Comparison of ENCODE assay signal across 11 mouse cellular contexts in genomic region chr11:3575238-3575637, GRCm38 (mm10). TPM values are rescaled to one million over a fixed set of nuclear protein-coding genes. Genes with fewer than 3 reads are reported as not detected.
DNase-seq lines count a peak whose midpoint lies in the region; ATAC-seq lines count a peak whose summit lies in the region.
"Had no signal": no experiment of that assay in that cellular context is flagged by ENCODE, and none has a peak within 500 bp of the region (broad histone marks: within the 10 kb centered on the region; RNA-seq: fewer than 3 reads in every experiment).

No protein-coding gene starts in this region.

- peak overlapping the region; percentile 36 for H3K27ac ChIP-seq in intestine, embryonic 15.5 days
- H3K27ac ChIP-seq in lung, embryonic 15.5 days = peak overlapping the region; percentile 79
- no peak overlapping the region for H3K27ac ChIP-seq in hindbrain, embryonic 11.5 days (ENCODE audit: low read depth, low read length)

- H3K36me3 ChIP-seq in intestine, embryonic 15.5 days = no peaks in the 10 kb centered on the region
- H3K36me3 ChIP-seq in lung, embryonic 15.5 days = no peaks in the 10 kb centered on the region
- H3K36me3 ChIP-seq in hindbrain, embryonic 11.5 days (ENCODE audit: control insufficient read depth, insufficient read depth, low read length) = no peaks in the 10 kb centered on the region

- H3K4me1 ChIP-seq in intestine, embryonic 15.5 days (replicated peaks) = peaks cover 28% of the 10 kb centered on the region
- H3K4me1 ChIP-seq in lung, embryonic 15.5 days = peaks cover 31% of the 10 kb centered on the region
- no peaks in the 10 kb centered on the region for H3K4me1 ChIP-seq in hindbrain, embryonic 11.5 days (replicated peaks; ENCODE audit: control insufficient read depth, insufficient read depth, low read length)

- peak; percentile 70 for DNase-seq in adrenal gland, adult 8-10 months
- DNase-seq in adrenal gland, postnatal 36 days = peak; percentile 72 to 78
- no peak for DNase-seq in left cerebral cortex, adult 9 months (ENCODE audit: low spot score in 2 of 2)
- no peak for DNase-seq in layer of hippocampus, adult 18-20 months (ENCODE audit: low spot score in 2 of 2)
- DNase-seq in retina, embryonic 14.5 days (ENCODE audit: low spot score) = no peak
- DNase-seq in hindbrain, embryonic 11.5 days (ENCODE audit: low spot score) = no peak
- DNase-seq: cerebellum, postnatal 14 days; thymus, postnatal 25 days had no signal

- H3K27me3 ChIP-seq in intestine, embryonic 15.5 days (replicated peaks) = no peaks in the 10 kb centered on the region
- H3K27me3 ChIP-seq in lung, embryonic 15.5 days = no peaks in the 10 kb centered on the region
- H3K27me3 ChIP-seq in hindbrain, embryonic 11.5 days (ENCODE audit: control insufficient read depth, insufficient read depth, low read length) = no peaks in the 10 kb centered on the region
- H3K27me3 ChIP-seq: Patski had no signal

- no peak overlapping the region for H3K4me2 ChIP-seq in intestine, embryonic 15.5 days (replicated peaks)
- no peak overlapping the region for H3K4me2 ChIP-seq in lung, embryonic 15.5 days
- no peak overlapping the region for H3K4me2 ChIP-seq in hindbrain, embryonic 11.5 days (replicated peaks; ENCODE audit: low read depth, low read length)

- H3K9me3 ChIP-seq in intestine, embryonic 15.5 days = no peaks in the 10 kb centered on the region
- no peaks in the 10 kb centered on the region for H3K9me3 ChIP-seq in lung, embryonic 15.5 days
- no peaks in the 10 kb centered on the region for H3K9me3 ChIP-seq in hindbrain, embryonic 11.5 days (ENCODE audit: control insufficient read depth, low read length)

- WGBS in intestine, embryonic 15.5 days = 27% methylated on average over 3 of the region's 3 CpGs
- WGBS in lung, embryonic 15.5 days = 30% methylated on average over 3 of the region's 3 CpGs
- 55% methylated on average over 3 of the region's 3 CpGs for WGBS in hindbrain, embryonic 11.5 days

- no peak overlapping the region for H3K9ac ChIP-seq in intestine, embryonic 15.5 days
- no peak overlapping the region for H3K9ac ChIP-seq in lung, embryonic 15.5 days
- no peak overlapping the region for H3K9ac ChIP-seq in hindbrain, embryonic 11.5 days (ENCODE audit: low read depth, low read length)

- ATAC-seq in intestine, embryonic 15.5 days = peak; percentile 80
- peak; percentile 59 for ATAC-seq in lung, embryonic 15.5 days (ENCODE audit: borderline replicate concordance, extremely low read depth, low FRiP score, low TSS enrichment)
- ATAC-seq in hindbrain, embryonic 11.5 days (ENCODE audit: low FRiP score) = no peak
- ATAC-seq: Patski had no signal

- no peak overlapping the region for H3K4me3 ChIP-seq in intestine, embryonic 15.5 days (replicated peaks)
- no peak overlapping the region for H3K4me3 ChIP-seq in lung, embryonic 15.5 days
- no peak overlapping the region for H3K4me3 ChIP-seq in hindbrain, embryonic 11.5 days (ENCODE audit: low read depth, low read length)

RNA-seq across cellular contexts. Expression of gene Smtn, which starts 34.8 kb away (rescaled TPM):
- total RNA-seq in adrenal gland, adult 8-10 months (2022) = 10 to 100 TPM; 36.6 to 93.0 (median 52.5) TPM
- 10 to 100 TPM; 44.9 to 71.7 TPM for total RNA-seq in adrenal gland, postnatal 36 days (2021)
- 78.3 and 79.6 TPM in 2 replicates for polyA plus RNA-seq in intestine, embryonic 15.5 days (2015; fragmentation: Nextera tagmentation; extraction: Ambion mirVana)
- polyA plus RNA-seq in lung, embryonic 15.5 days (2015; fragmentation: Nextera tagmentation; extraction: Ambion mirVana) = 107 and 108 TPM in 2 replicates
- 1 to 10 TPM; 7.7 to 8.2 TPM for total RNA-seq in layer of hippocampus, adult 18-20 months (2021)
- 27.0 and 27.5 TPM in 2 replicates for polyA plus RNA-seq in hindbrain, embryonic 11.5 days (2014; fragmentation: Nextera tagmentation; extraction: Ambion mirVana)

Comparison
In these comparisons a context has a peak if more than half of its experiments do, and no peak if none do; other contexts are left out.
1. DNase-seq: peak in adrenal gland, adult 8-10 months (single experiment) and adrenal gland, postnatal 36 days (2 of 2); none in left cerebral cortex, adult 9 months (0 of 2), layer of hippocampus, adult 18-20 months (0 of 2), retina, embryonic 14.5 days (single experiment) and hindbrain, embryonic 11.5 days (single experiment).
2. RNA of gene Smtn, which starts 34.8 kb away (total RNA-seq): 44.9 to 71.7 TPM in adrenal gland, postnatal 36 days and 36.6 to 93.0 TPM in adrenal gland, adult 8-10 months; 7.7 to 8.2 TPM in layer of hippocampus, adult 18-20 months; every median in the first group is over 4 times any median in the second.